21 mouse cellular contexts compared by ENCODE assay signal in the genomic region with DNA sequence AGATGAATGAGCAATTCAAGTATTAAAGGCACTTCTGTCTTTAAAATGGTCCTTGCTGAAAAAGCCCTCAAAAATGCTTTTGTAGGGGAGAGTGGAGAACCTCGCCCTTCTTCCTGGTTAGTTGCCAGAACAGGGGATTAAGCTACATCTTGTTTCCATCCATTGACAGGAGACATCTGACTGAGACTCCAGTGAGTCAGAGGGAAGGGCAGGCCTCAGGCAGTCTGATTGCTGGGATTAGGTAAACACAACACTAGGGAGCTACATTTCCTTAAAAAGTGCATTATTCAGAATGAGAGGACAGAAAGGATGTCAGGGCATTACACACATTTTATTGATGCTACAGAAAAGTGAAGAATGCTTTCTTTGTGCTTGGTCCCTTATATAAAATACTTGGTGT.
A peak's percentile ranks its signal among the peaks of the same experiment; 100 is the strongest.
DNase-seq lines count a peak whose midpoint lies in the region; ATAC-seq and TF ChIP-seq lines count a peak whose summit lies in the region.
"Had no signal": no experiment of that assay in that cellular context is flagged by ENCODE, and none has a peak within 500 bp of the region (broad histone marks: within the 10 kb centered on the region; RNA-seq: fewer than 3 reads in every experiment).

No protein-coding gene starts in this region.

- H3K36me3 ChIP-seq in heart, postnatal 0 days (replicated peaks; ENCODE audit: control insufficient read depth, insufficient read depth, low read length) = no peaks in the 10 kb centered on the region
- H3K36me3 ChIP-seq in stomach, embryonic 15.5 days = no peaks in the 10 kb centered on the region
- H3K36me3 ChIP-seq: embryonic facial prominence, embryonic 15.5 days; heart, embryonic 15.5 days; hindbrain, embryonic 10.5 days; midbrain, embryonic 13.5 days; neural tube, embryonic 15.5 days had no signal

- in situ Hi-C loops in Patski (cut with MboI; ENCODE audit: low pct_unique_long_range_greater_than_20kb) = no loop called here

- H3K4me3 ChIP-seq in heart, postnatal 0 days (ENCODE audit: low read depth, low read length) = no peak overlapping the region
- no peak overlapping the region for H3K4me3 ChIP-seq in stomach, embryonic 15.5 days (replicated peaks)
- H3K4me3 ChIP-seq: embryonic facial prominence, embryonic 15.5 days; heart, embryonic 15.5 days; hindbrain, embryonic 10.5 days; midbrain, embryonic 13.5 days; neural tube, embryonic 15.5 days had no signal

- no peak for TF ChIP-seq CTCF in heart, postnatal 0 days (IDR thresholded peaks at IDR 0.05; ENCODE audit: low read depth)
- TF ChIP-seq CTCF in Patski (IDR thresholded peaks at IDR 0.05) = no peak

- no peak overlapping the region for H3K4me2 ChIP-seq in heart, postnatal 0 days (ENCODE audit: low read depth, low read length)
- no peak overlapping the region for H3K4me2 ChIP-seq in stomach, embryonic 15.5 days
- H3K4me2 ChIP-seq: embryonic facial prominence, embryonic 15.5 days; heart, embryonic 15.5 days; midbrain, embryonic 13.5 days; neural tube, embryonic 15.5 days had no signal

- no peak overlapping the region for H3K9ac ChIP-seq in heart, postnatal 0 days (replicated peaks; ENCODE audit: low read depth, low read length)
- H3K9ac ChIP-seq in stomach, embryonic 15.5 days = no peak overlapping the region
- H3K9ac ChIP-seq: embryonic facial prominence, embryonic 15.5 days; heart, embryonic 15.5 days; midbrain, embryonic 13.5 days; neural tube, embryonic 15.5 days had no signal

- no peaks in the 10 kb centered on the region for H3K4me1 ChIP-seq in heart, postnatal 0 days (ENCODE audit: control insufficient read depth, insufficient read depth)
- peaks cover 7% of the 10 kb centered on the region for H3K4me1 ChIP-seq in stomach, embryonic 15.5 days

- no peaks in the 10 kb centered on the region for H3K27me3 ChIP-seq in heart, postnatal 0 days (ENCODE audit: control insufficient read depth, insufficient read depth, low read length)
- no peaks in the 10 kb centered on the region for H3K27me3 ChIP-seq in Patski
- H3K27me3 ChIP-seq in stomach, embryonic 15.5 days (replicated peaks) = no peaks in the 10 kb centered on the region
- H3K27me3 ChIP-seq: embryonic facial prominence, embryonic 15.5 days; heart, embryonic 15.5 days; midbrain, embryonic 13.5 days; neural tube, embryonic 15.5 days had no signal

- peak; percentile 21 for DNase-seq in heart, postnatal 0 days (ENCODE audit: low spot score)
- DNase-seq in heart, adult 18-20 months = no peak
- DNase-seq in 3T3-L1 (ENCODE audit: low read depth, low spot score) = peak; percentile 98
- DNase-seq in Patski (ENCODE audit: low read depth, low spot score) = peak; percentile 42
- DNase-seq in lung, postnatal 10 days = no peak
- no peak for DNase-seq in right cerebral cortex, adult 18-20 months
- DNase-seq: adrenal gland, postnatal 36 days; cerebellum, adult 2 months; heart, adult 11 months; kidney, adult 11 months; liver; right cerebral cortex, postnatal 14 days; spleen, adult 18-20 months; thymus, postnatal 14 days had no signal

- H3K9me3 ChIP-seq in heart, postnatal 0 days (replicated peaks; ENCODE audit: control insufficient read depth, low read length) = no peaks in the 10 kb centered on the region
- H3K9me3 ChIP-seq in stomach, embryonic 15.5 days = no peaks in the 10 kb centered on the region
- H3K9me3 ChIP-seq: embryonic facial prominence, embryonic 15.5 days; heart, embryonic 15.5 days; hindbrain, embryonic 10.5 days; midbrain, embryonic 13.5 days; neural tube, embryonic 15.5 days had no signal

- CTCF ChIA-PET in Patski (lab: Charles Lee) = interaction anchor here (0.8 kb wide), 1 partner anchor 18 kb away, joined by 3 read pairs; no protein-coding TSS in a partner anchor

- TF ChIP-seq EP300 in heart, postnatal 0 days (IDR thresholded peaks at IDR 0.05; ENCODE audit: low read depth) = no peak

- ATAC-seq in heart, postnatal 0 days (ENCODE audit: insufficient read depth, low read depth) = no peak
- no peak for ATAC-seq in Patski
- 0 out of 2 replicates have a peak, but pooled peaks have one; percentile 47 for ATAC-seq in stomach, embryonic 15.5 days (ENCODE audit: insufficient read depth, low FRiP score, low read depth)
- ATAC-seq: lung, postnatal 0 days; midbrain, embryonic 13.5 days had no signal

- 59% methylated on average over 1 of the region's 1 CpGs for WGBS in heart, postnatal 0 days
- WGBS in stomach, embryonic 15.5 days = 31% methylated on average over 1 of the region's 1 CpGs

- H3K27ac ChIP-seq in heart, postnatal 0 days (ENCODE audit: low read depth) = no peak overlapping the region
- peak overlapping the region; percentile 18; the same call in 1 of the 2 replicates for H3K27ac ChIP-seq in stomach, embryonic 15.5 days
- H3K27ac ChIP-seq: embryonic facial prominence, embryonic 15.5 days; heart, embryonic 15.5 days; hindbrain, embryonic 10.5 days; midbrain, embryonic 13.5 days; neural tube, embryonic 15.5 days had no signal

- POLR2A ChIA-PET in Patski (lab: Charles Lee) = no interaction called here

Comparison
In these comparisons a context has a peak if more than half of its experiments do, and no peak if none do; other contexts are left out.
1. DNase-seq: peak in heart, postnatal 0 days (single experiment), 3T3-L1 (single experiment) and Patski (single experiment); none in heart, adult 18-20 months (0 of 2), lung, postnatal 10 days (single experiment) and right cerebral cortex, adult 18-20 months (single experiment).